8 mouse cellular contexts compared by ENCODE assay signal in genomic region chr3:103914010-103914669, GRCm38 (mm10). TPM values are rescaled to one million over a fixed set of nuclear protein-coding genes. Genes with fewer than 3 reads are reported as not detected.
A peak's percentile ranks its signal among the peaks of the same experiment; 100 is the strongest.
DNase-seq lines count a peak whose midpoint lies in the region; ATAC-seq lines count a peak whose summit lies in the region.

Gene Rsbn1, plus strand, starts transcription at chr3:103914120.

- H3K9ac ChIP-seq in intestine, embryonic 14.5 days (ENCODE audit: low read length): peak within 1 kb of the TSS; percentile 93

- peak; percentile 100 for ATAC-seq in intestine, embryonic 14.5 days (replicated peaks; ENCODE audit: low FRiP score, low TSS enrichment, low read depth)

- H3K4me1 ChIP-seq in intestine, embryonic 14.5 days (replicated peaks; ENCODE audit: control insufficient read depth, insufficient read depth, low read length): peaks cover 13% of the 10 kb centered on the region

- DNase-seq in adrenal gland, adult 18-20 months (ENCODE audit: low spot score in 2 of 2): peak; percentile 86 to 91
- peak; percentile 99 for DNase-seq in embryo, embryonic 11 days
- DNase-seq in gastrocnemius, postnatal 25 days: peak; percentile 98
- peak; percentile 94 for DNase-seq in intestine, embryonic 14.5 days (ENCODE audit: low spot score)
- peak; percentile 97 to 99 for DNase-seq in left cerebral cortex, postnatal 14 days (ENCODE audit: low spot score in 2 of 2)
- DNase-seq in mesoderm, embryonic 11.5 days (ENCODE audit: low read depth, low spot score): peak; percentile 99
- peak; percentile 98 to 99 for DNase-seq in right cerebral cortex, postnatal 36 days (ENCODE audit: low spot score in 2 of 2)
- peak; percentile 98 for DNase-seq in yolk sac, embryonic 10.5 days (ENCODE audit: low spot score)

- H3K27me3 ChIP-seq in intestine, embryonic 14.5 days (replicated peaks; ENCODE audit: control insufficient read depth, insufficient read depth, low read length): no peaks in the 10 kb centered on the region

- no peaks in the 10 kb centered on the region for H3K9me3 ChIP-seq in intestine, embryonic 14.5 days (ENCODE audit: control insufficient read depth, low read length)

- peak within 1 kb of the TSS; percentile 91 for H3K27ac ChIP-seq in intestine, embryonic 14.5 days (ENCODE audit: low read depth)

- H3K4me3 ChIP-seq in intestine, embryonic 14.5 days (ENCODE audit: low read depth, low read length): peak within 1 kb of the TSS; percentile 97

- WGBS in intestine, embryonic 14.5 days: under 1% methylated on average over 53 of the region's 55 CpGs

- H3K4me2 ChIP-seq in intestine, embryonic 14.5 days (ENCODE audit: low read length): peak within 1 kb of the TSS; percentile 86

- H3K36me3 ChIP-seq in intestine, embryonic 14.5 days (ENCODE audit: control insufficient read depth, insufficient read depth, low read length): no peaks in the 10 kb centered on the region

- intact Hi-C loops in left cerebral cortex, postnatal 14 days (cut with DNase I): loop anchor here (2.0 kb wide), 1 partner anchor 55 kb away; the partner anchor contains the start of gene Phtf1

RNA-seq across cellular contexts. Expression of gene Rsbn1, which starts in this region (rescaled TPM):
- total RNA-seq in adrenal gland, adult 18-20 months (2021): 10 to 100 TPM; 13.4 to 18.7 TPM
- 1 to 10 TPM; 5.3 to 5.4 TPM for total RNA-seq in gastrocnemius, postnatal 25 days (2021)
- 11.9 and 12.4 TPM in 2 replicates for polyA plus RNA-seq in intestine, embryonic 14.5 days (2014; fragmentation: Nextera tagmentation; extraction: Ambion mirVana)
- total RNA-seq in left cerebral cortex, postnatal 14 days (2021): 10 to 100 TPM; 18.0 to 18.4 TPM

Comparison
In these comparisons a context has a peak if more than half of its experiments do, and no peak if none do; other contexts are left out.
1. Peak in every context shown above with its lines: DNase-seq, ATAC-seq, H3K4me3 ChIP-seq and H3K27ac ChIP-seq.